Mouse (Mus musculus) left cerebral cortex, postnatal 14 days (tissue): ENCODE results near the gene Add1. TPM values are rescaled to one million over a fixed set of nuclear protein-coding genes. Genes with fewer than 3 reads are reported as not detected.
A peak's percentile ranks its signal among the peaks of the same experiment; 100 is the strongest.

ENCODE experiments used
- DNase-seq, 2 experiments: peaks; one replicate each; pipeline ENCODE4 v3.0.0; 2021 to 2022; ENCODE audit warnings: low spot score in 2 of 2, mixed read lengths in 1 of 2
- intact Hi-C: fragments of 180-260 bp; cut with DNase I; formaldehyde crosslinking; loops from one replicate; pipeline ENCODE4 v1.15.1; 2025
- microRNA-seq, 2 experiments: library from miRNA; unstranded; fragments of <30 nt; microRNA quantifications; one replicate each; pipeline ENCODE4 v1.2.0; 2022
- total RNA-seq, 2 experiments: library from RNA; stranded (reverse); gene quantifications; 2 replicates each; pipeline ENCODE4 v1.2.3; 2021

Add1 gene
- total RNA-seq, 2 experiments from 2014 or later, result 361 to 367 TPM

DNA sequence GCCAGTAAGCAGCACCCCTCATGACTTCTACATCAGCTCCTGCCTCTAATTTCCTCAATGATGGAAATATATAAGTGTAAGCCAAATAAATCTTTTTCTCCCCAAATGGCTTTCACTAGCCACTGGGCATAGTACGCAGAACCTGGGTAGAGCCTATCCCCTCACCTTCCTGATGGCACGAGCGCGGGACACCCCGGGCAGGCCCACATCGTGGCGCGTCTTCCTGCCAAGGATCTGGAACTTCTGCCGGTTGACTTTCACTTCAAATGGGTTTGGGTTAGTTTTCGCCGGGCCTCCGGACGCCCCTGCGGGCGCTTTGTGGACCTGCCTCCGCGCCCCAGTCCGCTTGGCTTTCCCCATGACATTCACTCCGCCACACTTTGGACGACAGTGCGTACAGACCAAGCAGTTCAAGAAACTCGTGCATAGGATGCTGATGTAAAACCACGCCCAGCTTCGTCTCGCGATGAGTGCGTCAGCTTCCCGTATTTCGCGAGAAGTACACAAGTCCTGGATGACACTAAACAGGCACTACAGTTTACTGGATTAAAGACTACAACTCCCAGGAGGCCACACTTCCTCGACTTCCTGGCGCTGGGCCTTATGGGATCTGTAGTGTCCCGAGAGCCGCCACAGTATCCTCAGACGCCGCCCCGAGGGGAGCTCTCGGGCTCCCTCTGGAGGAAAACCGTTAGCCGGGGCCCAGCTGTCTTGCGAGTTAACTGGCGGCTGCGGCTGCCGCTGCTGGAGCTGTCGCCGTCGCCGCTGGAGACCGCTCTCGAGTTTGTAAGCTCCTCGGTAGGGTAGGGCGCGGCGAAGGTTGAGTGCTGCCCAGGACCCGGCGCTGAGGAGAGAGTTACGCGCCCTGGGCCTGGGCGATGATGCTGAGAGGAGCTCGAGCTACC lies 86.5 kb downstream of the Add1 start, which contains the start of the genes Nop14 and Grk4:
Gene Nop14, minus strand, starts transcription at position 463 of the 905 bp plus-strand sequence.
Gene Grk4, plus strand, starts transcription at position 694 of the 905 bp plus-strand sequence.
- DNase-seq, result peak; percentile 99 to 100
- intact Hi-C loops, result loop anchor here (5.0 kb wide), 2 partner anchors 102 to 382 kb away; partner anchors contain the start of genes Hgfac and Htt

DNA sequence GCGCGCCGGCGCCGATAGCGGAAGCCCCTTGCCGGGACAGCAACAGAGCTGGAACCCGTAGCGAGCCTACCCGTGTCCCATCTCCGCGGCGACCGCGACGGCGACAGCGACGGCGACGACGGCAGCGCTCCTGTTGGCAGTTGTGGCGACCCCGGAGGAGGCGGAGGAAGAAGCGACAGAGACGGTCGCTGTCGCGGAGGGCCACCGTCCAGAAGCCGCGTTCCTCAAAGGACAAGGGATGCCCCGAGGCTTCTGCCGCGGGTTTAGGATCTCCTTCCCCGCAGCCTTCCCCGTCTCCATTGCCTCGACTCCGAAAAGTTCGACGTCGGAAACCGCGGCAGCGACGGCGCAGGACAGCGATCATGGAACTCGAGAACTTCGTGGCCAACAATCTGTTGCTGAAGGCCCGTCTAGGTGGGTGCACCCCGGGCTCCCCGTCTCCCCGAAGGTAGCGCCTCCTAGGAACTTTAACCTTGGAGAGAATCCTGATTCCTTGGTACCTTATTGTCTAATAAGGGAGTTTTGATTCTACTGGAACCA lies 87.2 kb downstream of the Add1 start:
- no peak for DNase-seq
- intact Hi-C loops, result loop anchor here (5.0 kb wide), 2 partner anchors 102 to 382 kb away; partner anchors contain the start of genes Hgfac and Htt

DNA sequence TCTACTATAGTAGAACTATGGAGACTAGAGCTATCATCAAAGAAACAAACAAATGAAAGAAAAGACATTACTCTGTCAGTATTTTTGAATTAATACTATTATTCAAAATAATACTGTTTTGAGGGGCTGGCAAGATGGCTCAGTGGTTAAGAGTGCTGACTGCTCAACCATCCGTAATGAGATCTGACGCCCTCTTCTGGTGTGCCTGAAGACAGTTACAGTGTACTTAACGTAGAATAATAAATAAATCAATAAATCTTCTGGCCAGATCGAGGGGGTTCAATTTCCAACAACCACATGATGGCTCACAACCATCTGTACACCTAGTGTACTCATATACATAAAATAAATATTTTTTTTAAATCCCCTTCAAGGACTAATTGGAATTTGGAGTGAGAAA lies 88.4 kb downstream of the Add1 start:
- no peak for DNase-seq
- intact Hi-C loops, result loop anchor here (5.0 kb wide), 2 partner anchors 100 to 380 kb away; partner anchors contain the start of genes Hgfac and Htt

- intact Hi-C loops, result loop anchor here (5.0 kb wide), 2 partner anchors 99 to 379 kb away; partner anchors contain the start of genes Hgfac and Htt
- no peak for DNase-seq
Observed at GRCm38 (mm10) chr5:34663231-34663630, 89.8 kb downstream of the Add1 start.

- intact Hi-C loops, result no loop called here
- DNase-seq, result no peak
Observed at GRCm38 (mm10) chr5:34669493-34669892, 96.0 kb downstream of the Add1 start.

DNA sequence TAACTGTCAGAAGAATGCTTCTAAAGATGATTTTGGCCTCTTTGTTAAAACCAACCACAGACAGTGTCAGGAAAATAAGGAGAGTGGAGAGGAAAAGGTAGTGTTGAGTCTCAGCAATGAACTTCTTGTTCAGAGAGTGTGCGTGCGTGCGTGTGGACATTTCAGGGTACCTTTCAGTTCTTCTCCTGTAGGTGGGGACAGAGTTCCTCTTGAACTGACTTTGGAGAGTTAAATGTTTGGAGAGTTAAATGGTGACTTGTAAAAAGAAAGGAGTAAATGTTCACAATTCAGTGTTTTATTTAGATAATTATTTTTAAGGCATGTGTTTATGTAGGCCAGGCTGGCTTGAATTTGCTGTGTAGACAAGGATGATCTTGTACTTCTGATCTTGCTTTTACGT lies 96.8 kb downstream of the Add1 start:
- DNase-seq, result peak in 1 of 2 experiments; percentile 14
- intact Hi-C loops, result no loop called here

Small RNAs within 50 kb of the gene (microRNA-seq; reads per million reads assigned to microRNA genes)
- gene Mir7036b, result 1.6 to 3.0 reads per million in 2 experiments

Other genes with a start within 250 kb of the Add1 start
- gene Rnf4, start 237.4 kb upstream of the Add1 start, total RNA-seq, result 10 to 100 TPM; 82.3 to 86.0 TPM
- gene Fam193a, start 203.7 kb upstream of the Add1 start, total RNA-seq, result 10 to 100 TPM; 41.0 to 41.8 TPM
- 10 to 100 TPM in 1 of 2 experiments, 1 to 10 TPM in 1; 9.2 to 11.7 TPM for gene Tnip2, start 59.7 kb upstream of the Add1 start, total RNA-seq
- 1 to 10 TPM; 2.8 to 4.6 TPM for gene Sh3bp2, start 47.8 kb upstream of the Add1 start, total RNA-seq
- gene Mfsd10, start 63.5 kb downstream of the Add1 start, total RNA-seq, result 10 to 100 TPM; 39.9 to 42.8 TPM
- 10 to 100 TPM; 13.5 to 13.7 TPM for gene Nop14, start 86.5 kb downstream of the Add1 start, total RNA-seq
- gene Grk4, start 86.7 kb downstream of the Add1 start, total RNA-seq, result 1 to 10 TPM; 3.4 to 4.0 TPM
- gene Htt, start 188.1 kb downstream of the Add1 start, total RNA-seq, result 10 to 100 TPM; 70.9 to 84.1 TPM